Mouse (Mus musculus): ENCODE measurements at regions not wholly inside any gene's neighbourhood (a gene's known extent, or its start where the extent isn't known, plus 50 kb on each side); places are given as distances from the start of the nearest gene placed in this dataset.

DNA sequence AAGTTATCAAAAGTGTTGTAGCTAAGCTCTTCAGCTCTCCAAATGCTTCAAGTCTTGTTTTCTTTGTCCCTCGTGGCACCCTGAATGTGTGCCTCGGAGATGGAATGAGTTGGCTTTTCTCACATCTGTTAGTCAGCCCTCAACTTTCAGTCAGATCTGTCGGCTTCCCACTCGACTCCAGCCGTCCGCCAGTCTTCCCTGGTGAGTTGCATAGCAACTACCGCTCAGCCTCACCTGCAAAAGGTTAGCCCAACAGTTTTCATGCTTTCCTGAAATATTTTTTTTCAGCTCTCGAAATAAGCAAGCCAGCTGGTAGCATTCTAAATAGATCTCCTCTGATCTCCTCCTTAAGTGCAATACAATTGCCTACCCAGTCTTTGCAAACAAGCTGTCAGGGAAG, 601.2 kb downstream of the Dok5 start:
- DNase-seq (ENCODE audit: low spot score in 2 of 2), result peak in 1 of 2 experiments; percentile 6

DNA sequence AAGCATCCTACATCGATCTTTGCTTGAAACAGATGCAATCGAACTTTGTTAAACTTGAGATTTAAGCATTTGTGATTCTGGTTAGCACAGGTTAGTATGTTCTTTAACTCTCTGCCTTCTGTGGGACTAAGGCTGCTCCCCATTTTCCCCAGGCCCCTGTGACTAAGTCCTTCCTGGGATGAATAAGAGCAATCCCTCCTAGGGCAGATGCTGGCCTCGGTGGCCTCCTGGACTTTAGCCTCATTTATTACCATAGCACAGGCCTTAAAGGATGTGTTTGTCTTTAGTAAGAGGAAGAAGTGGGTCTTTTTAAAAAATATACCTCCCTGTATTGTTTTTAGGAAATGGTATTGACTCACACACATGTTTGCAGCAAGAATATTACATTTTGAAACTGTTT, 599.9 kb downstream of the Dok5 start:
- no peak for DNase-seq (ENCODE audit: low spot score in 2 of 2)

DNA sequence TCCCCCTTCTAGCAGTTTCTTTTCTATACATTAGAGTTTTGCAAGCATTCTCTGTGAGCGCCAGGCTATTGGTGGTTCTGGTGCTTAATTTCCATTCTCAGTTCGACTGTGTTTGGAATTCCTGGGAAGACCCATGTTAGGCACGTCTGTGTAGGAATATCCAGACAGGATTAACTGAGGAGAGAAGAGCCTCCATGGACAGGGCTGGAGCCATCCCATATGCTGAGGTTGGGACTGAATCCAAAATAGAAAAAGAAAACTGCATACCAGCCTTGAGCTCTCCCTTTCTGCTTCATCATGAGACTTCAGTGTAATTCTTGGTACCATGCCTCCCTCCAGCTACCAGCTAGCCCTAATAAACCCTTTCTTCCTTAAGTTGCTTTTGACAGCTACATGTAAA, 595.3 kb downstream of the Dok5 start:
- DNase-seq (ENCODE audit: low spot score in 2 of 2), result no peak

DNA sequence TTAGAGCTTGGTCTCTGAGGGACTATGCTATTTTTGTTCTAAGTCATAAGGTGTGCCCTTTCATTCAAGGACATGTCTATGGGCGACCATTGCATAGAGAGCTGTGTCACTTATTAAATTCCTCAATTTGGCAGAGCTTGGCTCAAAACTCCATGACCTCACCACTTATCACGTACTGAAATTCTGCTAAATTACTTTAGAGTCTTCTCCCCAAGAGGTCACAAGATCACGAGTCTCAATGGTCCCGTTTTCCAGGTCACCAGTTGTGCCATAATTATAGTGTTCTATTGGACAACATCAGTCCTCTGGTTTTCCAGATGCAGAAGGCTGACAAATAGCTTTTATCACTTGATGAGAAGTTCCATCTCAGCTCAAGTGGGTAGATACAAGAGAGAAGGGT, 576.9 kb downstream of the Dok5 start:
- no peak for DNase-seq (ENCODE audit: low spot score in 2 of 2)

DNA sequence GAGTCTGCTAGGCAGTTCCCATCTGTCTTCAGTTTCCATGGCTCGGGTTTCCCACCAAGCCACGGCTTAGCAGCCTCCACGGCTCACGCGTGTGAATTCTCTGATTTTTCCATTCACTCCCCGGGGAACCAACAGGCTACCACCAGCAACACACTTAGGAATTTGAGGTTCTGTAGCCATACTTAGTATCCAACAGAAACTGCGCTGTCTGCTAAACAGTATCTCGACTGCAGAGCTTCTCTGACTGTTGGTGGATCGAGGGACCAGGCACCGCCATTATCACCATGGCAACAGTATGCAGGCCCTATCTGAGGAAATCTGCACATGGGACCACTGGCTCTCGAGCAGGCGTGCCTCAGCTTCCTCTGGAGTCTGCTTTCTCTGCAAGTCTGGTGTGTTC, 574.4 kb downstream of the Dok5 start:
- DNase-seq (ENCODE audit: low spot score in 2 of 2), result no peak

DNA sequence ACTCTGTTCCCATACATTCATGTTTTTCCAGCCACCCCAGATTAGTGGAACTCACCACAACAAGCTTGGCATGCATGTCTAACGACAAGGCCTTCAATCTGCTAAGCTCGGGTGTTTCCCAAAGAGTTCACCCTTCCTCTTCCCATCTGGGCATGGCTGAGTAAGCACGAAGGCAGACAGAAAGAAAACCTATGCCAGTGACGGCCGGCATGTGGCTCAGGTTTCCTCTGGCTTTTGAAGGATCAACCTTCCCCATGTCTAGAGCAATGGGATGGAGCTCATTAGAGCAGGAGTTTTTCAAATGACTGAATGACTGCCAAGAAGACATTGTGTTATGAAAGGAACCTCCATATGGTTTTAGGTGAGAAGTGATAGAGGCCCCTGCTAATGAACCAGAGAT, 566.9 kb downstream of the Dok5 start:
- DNase-seq (ENCODE audit: low spot score in 2 of 2), result no peak

DNA sequence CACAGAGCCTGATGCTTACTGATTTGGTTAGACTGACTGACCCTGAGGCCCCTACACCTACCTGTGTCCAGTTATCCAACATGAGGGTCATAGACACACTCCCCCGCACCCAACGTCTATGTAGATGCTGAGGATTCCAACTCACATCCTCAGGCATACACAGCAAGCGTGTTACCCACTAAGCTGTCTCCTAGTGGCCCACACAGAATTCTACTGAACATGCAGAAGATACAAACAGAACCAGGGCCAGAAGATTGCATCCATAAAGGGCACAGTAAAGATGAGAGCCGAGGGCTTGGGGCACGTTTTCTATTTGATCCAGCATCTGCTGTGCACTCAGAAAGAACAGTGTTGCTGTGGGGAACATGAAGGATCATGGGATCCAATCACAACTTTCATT, 564.0 kb downstream of the Dok5 start:
- no peak for DNase-seq (ENCODE audit: low spot score in 2 of 2)

DNA sequence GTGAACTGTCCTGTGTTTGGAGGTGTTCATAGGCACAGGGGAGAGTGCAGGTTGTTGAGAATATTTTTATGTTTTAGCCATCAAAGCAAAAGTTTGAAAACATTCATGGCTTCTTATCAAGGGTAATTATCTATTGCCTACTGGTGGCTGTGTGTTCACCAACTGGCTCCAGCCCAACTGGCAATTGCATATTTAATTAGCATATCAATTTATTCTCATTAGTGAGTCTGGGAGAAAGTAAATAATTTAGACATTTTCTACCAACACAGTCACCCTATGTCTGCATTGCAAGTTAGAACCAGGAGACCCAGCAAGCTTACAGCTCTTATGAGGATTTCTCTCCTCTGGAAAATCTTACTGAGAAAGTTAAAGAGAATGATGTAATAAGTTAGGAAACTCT, 561.0 kb downstream of the Dok5 start:
- no peak for DNase-seq (ENCODE audit: low spot score in 2 of 2)

DNA sequence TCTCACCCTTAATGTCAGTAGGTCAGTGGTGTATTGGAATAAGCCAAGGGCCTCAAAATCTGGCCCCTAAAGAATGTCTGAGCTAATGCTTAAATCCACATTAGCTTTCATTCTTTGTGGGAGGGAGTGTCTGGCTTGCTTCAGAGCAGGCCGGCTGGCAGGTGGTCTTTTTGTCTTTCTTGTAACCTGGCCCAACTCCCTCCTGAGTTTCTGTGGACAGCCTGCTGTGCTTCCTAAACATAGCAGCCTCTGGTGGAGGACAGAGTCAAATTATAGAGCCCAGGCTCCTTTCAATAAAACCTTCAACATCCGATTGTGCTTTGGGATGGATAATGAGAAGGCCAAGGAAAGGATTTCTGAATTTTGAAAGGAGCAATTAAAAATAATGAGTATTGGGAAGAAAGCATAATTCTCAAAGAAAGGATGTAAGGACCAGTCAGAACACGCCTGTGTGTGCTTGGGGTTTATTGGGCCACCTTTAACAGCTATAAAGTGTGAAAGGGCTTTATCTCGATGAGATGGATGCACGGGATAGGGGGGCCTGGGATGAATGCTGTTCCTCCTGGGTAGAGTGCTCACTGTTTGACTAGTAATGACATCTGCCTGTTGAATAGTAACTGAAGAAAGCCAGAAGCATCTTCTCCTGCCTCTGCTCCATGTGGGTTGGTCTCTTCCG, 554.2 kb downstream of the Dok5 start:
- DNase-seq (ENCODE audit: low spot score in 2 of 2), result no peak

DNA sequence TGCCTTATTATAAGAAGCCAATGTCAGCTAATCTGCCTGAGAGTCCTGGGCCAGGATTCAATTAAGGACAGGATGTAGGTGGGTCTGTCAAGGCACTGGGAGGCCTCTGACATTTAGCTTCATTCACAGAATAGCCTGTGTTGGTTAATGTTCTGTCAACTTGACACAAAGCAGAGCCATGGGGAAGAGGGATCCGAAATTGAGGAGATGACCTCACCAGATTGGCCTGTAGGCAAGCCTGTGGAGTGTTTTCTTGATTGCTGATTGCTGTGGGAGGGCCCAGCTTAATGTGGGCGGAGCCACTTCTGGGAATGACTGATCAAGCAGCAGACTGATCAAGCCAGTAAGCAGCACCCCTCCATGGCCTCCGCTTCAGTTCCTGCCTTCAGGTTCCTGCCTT, 548.5 kb downstream of the Dok5 start:
- no peak for DNase-seq (ENCODE audit: low spot score in 2 of 2)

DNA sequence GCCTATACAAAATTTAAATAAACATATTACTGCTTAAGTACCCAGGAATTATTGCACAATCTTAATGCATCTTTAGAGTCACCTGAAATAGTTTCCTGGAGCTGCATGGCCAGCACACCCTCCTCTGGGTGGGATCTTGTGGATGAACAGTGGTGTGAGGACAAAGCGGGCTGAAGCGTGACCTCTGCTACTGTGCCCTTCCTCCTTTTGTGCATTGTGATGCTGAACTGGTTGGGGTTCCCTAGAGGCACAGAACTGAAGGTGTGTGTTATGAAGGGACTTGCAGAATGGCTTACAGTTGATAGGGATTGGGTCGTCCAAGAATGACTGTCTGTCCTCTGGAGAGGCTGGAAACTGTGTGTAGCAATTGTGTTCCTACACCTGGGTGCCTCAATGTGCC, 547.7 kb downstream of the Dok5 start:
- no peak for DNase-seq (ENCODE audit: low spot score in 2 of 2)

DNA sequence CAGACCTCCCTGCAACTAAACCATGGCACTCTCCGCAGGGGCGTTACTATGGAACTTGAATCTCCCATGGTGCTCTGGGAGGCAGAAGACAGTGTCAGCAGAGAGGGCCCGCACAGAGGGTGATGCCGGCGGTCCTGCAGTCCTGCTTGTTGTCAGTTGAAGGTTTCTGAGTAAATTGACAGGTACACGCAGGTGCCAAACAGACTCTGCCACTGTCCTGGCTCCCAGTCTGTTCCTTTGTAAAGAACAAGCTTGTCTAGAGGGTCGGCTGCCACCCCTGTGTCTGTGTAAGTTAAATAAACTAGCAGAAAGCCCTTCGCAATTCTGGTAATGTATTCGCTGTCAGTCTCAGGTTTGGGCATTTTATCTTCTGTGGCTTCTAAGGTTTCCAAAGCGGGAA, 521.6 kb downstream of the Dok5 start:
- no peak for DNase-seq (ENCODE audit: low spot score in 2 of 2)

DNA sequence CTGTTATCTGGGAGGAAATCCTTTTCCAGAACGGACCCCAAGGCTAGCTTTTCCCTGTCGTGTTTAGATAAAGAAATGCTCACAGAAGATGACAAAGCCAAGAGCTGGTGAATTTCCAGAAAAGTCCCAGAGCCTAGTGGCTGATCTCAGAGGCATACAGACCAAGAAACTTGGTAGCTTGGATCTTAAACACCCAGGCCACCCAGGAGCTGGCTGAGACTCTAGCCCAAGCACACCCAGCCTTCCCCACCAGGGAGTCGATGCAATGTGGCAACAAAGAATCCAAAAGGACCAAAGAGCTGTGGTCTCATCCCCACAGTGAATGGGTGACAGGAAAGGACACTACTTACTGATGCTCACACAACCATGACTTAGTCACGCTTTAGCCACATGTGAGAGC, 513.8 kb downstream of the Dok5 start:
- DNase-seq (ENCODE audit: low spot score in 2 of 2), result no peak

DNA sequence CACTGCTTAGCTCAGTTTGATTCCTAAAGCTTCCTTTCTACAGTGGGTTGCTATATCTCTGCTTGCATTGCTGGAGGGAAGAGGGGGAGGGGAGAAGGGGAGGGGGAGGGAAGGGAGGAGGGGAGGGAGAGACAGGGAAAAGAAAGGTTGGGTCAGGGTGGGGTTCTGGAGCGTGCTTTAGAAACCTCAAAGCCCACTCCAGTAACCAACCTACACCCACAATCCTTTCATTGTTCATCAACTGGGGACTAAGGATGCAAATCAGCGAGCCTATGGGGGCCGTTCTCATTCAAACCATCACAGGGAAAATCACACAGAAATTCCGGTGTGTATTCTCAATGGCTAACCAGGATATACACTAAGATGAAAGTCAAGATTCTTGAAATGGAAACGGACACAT, 510.7 kb downstream of the Dok5 start:
- no peak for DNase-seq (ENCODE audit: low spot score in 2 of 2)

DNA sequence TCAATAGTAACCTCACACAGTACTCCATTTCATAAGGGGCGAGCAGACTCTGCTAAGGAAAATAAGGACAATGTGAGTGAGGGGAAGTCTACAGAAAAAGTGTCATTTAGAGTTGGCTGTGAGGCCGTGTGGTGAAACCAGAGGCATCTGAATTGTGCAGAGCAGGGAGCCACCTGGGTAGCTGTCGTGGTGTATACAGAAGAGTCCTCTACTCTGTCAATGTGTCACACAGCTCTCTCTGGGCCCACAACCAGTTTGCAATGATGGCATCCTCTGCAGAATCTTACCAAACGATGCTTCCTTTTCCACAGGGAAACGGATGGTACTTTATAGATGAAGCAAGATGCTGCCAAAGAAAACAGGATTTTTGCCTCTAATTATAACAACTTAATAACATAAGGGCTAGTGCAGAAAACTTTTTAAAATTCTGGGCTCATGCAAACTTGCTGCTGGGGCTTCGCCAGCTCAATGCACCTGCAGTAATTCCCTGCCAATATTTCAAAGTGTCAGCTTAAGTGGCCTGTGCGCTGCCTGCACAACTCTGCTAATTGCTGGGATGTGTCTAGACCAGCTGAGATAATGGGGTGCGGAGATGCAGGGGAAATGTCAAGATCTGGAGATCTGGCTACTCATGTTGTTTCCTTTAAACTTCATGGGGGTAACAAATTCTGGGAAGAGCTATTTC, 505.8 kb downstream of the Dok5 start:
- DNase-seq (ENCODE audit: low spot score in 2 of 2), result no peak

DNA sequence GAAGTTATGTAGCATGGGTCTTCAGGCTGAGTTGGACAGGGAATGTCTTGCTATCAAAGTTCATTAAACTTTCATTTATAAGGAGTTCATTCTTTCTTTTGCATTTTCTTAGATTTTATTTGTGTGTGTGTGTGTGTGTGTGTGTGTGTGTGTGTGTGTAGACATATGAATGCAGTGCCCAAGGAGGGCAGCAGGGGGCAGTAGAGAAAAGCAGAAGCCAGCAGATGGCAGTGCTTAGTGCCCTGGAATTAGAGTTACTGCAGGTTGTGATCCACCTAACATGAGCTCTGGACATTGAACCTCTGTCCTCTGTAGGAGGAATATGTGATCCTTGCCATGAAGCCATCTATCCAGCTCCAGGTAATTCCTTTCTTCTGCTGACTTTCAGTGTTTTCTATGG, 501.2 kb downstream of the Dok5 start:
- no peak for DNase-seq (ENCODE audit: low spot score in 2 of 2)

DNA sequence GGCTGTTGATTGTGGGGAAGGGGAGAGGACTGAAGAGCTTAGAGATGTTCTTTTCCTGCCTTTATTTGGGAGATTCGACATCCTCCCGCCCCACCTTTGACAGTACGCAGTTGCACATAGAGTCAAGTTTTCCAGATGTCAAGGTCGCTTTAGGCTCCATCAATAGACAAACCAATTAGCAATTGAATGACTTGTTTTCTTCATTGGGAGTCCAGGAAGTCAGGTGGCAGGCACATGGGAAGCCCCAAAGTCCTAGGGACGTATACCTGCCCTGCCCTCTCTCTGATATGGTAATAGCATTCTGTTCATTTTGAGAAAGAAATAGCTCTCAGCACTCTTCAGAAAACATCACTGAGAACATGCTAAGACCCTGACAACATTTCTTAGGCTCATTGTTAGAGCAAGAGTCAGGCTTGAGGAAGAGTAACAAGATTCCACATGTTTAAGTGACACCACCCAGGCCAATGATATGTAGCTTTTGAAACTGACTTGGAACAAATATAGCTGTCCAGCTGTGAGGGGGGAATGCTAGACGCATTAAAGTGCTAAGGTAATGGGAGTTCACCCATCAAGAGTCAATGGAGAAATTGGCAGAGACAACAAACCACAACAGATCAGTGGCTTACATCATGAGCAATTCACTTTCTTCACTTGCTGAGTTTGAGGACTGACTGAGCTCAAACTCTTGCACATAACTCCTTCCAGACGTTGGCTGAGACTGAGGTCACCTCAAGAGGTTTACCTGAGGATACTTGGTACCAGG, 499.9 kb downstream of the Dok5 start:
- DNase-seq (ENCODE audit: low spot score in 2 of 2), result no peak

DNA sequence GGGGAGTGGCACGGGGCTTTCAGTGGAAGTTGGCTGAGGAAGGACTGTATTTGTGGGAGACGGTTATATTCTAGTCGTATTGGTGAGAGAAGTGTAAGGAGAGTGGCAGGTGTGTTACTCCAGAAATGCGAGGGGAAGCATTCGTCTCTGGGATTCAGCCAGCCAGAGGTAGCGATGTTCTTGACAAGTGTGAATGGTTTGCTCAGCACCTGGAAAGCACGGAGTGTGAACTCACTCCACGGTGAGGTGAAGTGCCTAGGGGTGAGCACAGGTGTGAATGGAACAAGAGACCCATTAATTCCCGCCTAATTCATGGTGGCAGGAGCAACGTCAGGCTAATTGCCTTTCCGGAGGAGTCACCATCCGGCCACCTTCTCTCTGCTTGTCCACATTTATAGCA, 498.9 kb downstream of the Dok5 start:
- DNase-seq (ENCODE audit: low spot score in 2 of 2), result no peak

DNA sequence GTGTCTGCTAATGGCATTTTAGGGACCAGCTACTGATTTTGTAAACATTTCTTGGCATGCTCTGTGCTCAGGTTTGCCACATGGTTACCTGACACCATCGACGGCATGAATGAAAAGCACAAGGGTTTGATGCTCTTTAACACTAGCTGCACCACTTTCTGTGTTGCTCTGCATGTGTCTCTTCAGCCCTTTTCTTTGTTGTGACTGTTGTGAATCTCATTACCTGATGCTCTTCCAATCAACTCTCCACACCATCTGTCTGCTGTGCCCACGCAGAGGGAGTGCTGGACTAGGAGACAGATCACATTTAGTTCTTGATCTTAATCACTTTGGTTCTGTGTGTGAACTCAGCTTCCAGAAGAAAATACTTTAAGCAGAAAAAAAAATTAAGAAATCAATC, 496.6 kb downstream of the Dok5 start:
- DNase-seq (ENCODE audit: low spot score in 2 of 2), result no peak

DNA sequence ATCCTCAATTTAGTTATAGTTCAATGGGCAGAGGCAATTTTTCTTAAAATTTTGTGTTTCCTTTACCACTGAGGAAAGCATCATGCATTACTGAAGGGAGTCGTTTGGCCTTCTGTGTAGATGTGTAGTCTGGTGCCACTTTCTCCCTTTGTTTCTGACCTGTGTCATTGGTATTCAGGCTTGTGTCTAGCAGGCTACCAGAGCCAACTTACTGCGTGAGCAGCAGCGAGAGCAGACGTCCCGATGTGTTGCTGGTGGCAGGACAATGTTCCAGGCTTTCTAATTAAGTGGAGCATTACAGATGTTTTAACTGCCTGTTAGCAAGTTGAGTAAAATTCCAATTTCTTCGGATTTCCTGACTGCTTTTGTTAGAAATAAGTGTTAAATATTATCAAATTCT, 482.2 kb downstream of the Dok5 start:
- DNase-seq (ENCODE audit: low spot score in 2 of 2), result no peak

DNA sequence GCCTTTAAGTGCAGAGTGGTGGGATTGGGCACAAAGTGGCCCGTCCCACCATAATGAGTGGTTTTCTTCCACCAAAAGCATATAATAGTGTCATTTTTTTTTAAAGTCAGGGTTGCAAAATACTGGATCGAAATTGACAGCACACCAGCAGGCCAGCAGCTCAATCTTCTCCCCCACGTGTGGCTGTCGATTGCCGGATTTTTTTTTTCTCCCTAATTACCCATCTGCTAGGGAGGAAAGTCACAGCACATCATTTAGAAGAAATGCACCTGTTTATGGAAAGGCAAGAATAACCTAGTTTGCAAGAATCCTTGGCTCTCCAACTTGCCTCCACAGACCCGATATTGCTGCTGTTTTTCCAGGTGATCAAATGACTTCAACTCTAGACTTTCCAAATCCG, 464.9 kb downstream of the Dok5 start:
- DNase-seq (ENCODE audit: low spot score in 2 of 2), result no peak

DNA sequence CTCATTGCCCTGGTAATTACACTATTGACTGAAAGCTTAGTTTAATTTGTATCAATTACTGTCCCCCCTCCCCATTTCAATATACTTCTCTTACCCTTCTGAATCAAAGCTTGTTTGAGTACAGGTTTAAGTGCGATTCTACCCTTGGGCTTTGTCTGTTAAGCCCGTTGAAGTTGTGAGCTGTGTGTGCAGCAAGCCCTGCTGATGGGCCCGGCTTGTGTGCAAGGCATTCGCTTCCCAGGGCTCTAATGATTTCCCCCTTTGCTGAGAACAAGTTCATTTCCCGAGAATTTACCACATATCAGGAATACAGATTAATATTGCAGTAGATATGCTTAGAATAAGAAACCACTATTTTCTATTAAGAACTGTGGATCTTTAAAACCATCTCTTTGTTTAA, 460.6 kb downstream of the Dok5 start:
- DNase-seq (ENCODE audit: low spot score in 2 of 2), result no peak

All from frontal cortex, postnatal 25 days (tissue).